Mouse (Mus musculus): ENCODE measurements around the gene Tle4.

DNA sequence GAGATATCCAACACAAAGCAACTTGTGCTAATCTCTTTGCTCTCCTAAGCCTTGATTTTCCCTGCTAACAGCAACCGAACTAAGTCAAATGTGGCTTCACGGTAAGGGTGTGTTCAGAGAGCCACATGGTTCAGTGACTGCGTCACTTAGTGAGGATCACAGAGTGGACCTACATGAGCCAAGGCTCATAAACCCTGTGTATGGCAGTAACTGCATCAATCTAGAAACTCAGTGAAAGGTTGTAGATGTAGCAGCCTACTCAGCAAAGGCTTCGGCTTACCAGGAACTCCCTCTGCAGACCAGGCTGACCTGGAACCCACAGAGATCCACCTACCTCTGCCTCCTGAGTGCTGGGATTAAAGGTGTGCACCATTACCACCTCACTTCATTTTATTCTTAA lies 164.0 kb downstream of the Tle4 start:
- no peak for TF ChIP-seq CTCF (IDR thresholded peaks at IDR 0.05; ENCODE audit: low read depth, low read length)
- no peak for TF ChIP-seq POLR2A (IDR thresholded peaks at IDR 0.05; ENCODE audit: extremely low read depth, insufficient read depth, low read length)
